Mouse (Mus musculus) heart, embryonic 15.5 days (tissue): ENCODE measurements around the gene Ankrd27. TPM values are rescaled to one million over a fixed set of nuclear protein-coding genes. Genes with fewer than 3 reads are reported as not detected.
A peak's percentile ranks its signal among the peaks of the same experiment; 100 is the strongest.

Experiments
- ATAC-seq: fragments of 200-750 bp; cut with Nextera tagmentation; replicated peaks from 2 replicates; pipeline ENCODE4 v1.8.0; 2017; ENCODE audit warnings: low read depth, moderate TSS enrichment; ENCODE audit not compliant: insufficient number of reproducible peaks, insufficient read depth, low FRiP score
- H3K27ac ChIP-seq: fragments of 300-500 bp; sonication (generic); 2 replicates; pipeline ENCODE4 v1.5.1; 2015; ENCODE audit warnings: mild to moderate bottlenecking, inconsistent platforms
- H3K27me3 ChIP-seq: fragments of 300-500 bp; sonication (generic); 2 replicates; pipeline ENCODE4 v1.6.1; 2015; ENCODE audit warnings: inconsistent platforms
- H3K36me3 ChIP-seq: fragments of 300-500 bp; sonication (generic); 2 replicates; pipeline ENCODE4 v1.6.1; 2015; ENCODE audit warnings: mild to moderate bottlenecking, inconsistent platforms
- H3K4me1 ChIP-seq: fragments of 300-500 bp; sonication (generic); replicated peaks from 2 replicates; pipeline ENCODE4 v1.6.1; 2015; ENCODE audit warnings: inconsistent platforms
- H3K4me2 ChIP-seq: fragments of 300-500 bp; sonication (generic); 2 replicates; pipeline ENCODE4 v1.6.1; 2015; ENCODE audit warnings: inconsistent platforms, mild to moderate bottlenecking, moderate library complexity
- H3K4me3 ChIP-seq: fragments of 300-500 bp; sonication (generic); 2 replicates; pipeline ENCODE4 v1.5.1; 2015; ENCODE audit warnings: mild to moderate bottlenecking, inconsistent platforms
- H3K9ac ChIP-seq: fragments of 300-500 bp; sonication (generic); 2 replicates; pipeline ENCODE4 v1.6.1; 2015; ENCODE audit warnings: mild to moderate bottlenecking, inconsistent platforms
- H3K9me3 ChIP-seq: fragments of 300-500 bp; sonication (generic); replicated peaks from 2 replicates; pipeline ENCODE4 v1.6.1; 2016; ENCODE audit warnings: inconsistent platforms
- WGBS: fragments of 180-500 bp; shearing (Covaris S2); methylation state at CpG from one replicate; pipeline ENCODE4 v1.1.7; 2015; ENCODE audit warnings: mixed read lengths; 5-methylcytosine and 5-hydroxymethylcytosine counted together
- polyA plus RNA-seq: library from polyadenylated mRNA; unstranded; fragments of >200 nt; fragmentation: Nextera tagmentation; extraction: Ambion mirVana; gene quantifications from 2 replicates; pipeline ENCODE4 v1.2.1, GENCODE M21; 2015

The Ankrd27 gene
- 17.7 and 22.9 TPM in 2 replicates for polyA plus RNA-seq

DNA sequence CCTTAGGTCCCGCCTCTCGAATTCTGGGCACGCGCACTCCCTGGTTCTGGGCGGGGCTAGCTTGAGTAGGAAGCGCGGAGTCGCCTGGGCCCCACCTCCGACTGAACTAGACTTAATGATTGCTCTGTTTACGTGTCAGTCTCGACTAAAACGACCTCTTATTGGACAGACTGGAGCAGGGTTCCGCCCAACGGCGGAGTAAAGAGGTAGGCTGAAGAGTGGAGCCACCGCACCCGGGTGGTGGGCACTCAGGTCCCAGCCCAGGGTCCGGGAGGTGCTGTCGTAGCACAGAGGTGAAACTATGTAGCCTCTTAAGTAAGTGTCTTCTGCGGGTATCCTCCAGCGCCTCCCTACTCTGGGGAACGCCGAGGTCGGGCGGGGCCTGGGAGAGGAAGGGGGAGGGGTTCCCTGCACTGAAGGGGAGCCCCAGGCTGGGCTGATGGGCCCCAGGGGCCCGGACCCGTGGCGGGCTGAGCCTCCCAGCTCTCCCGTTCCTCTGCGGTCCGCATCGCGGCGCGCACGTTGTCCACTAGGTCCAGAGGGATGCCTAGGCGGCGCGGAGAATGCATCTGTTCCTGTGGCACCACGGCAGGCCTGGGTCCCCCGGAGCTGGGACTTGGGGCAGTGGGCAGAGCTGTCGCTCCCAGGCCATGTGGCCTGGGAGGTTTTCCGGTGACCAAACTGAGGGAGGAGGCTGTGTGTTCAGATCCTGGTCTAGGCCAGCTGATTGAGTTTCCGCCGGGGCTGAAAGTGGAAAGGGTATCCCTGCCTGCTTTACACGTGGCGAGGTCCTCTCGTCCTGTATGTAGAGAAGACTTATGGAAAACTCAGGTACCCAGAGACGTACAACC is at the start of gene Ankrd27:
Gene Ankrd27, plus strand, starts transcription at position 190 of the 851 bp plus-strand sequence.
- H3K27ac ChIP-seq: peak within 1 kb of the TSS; percentile 68
- peaks cover 29% of the 10 kb centered on the region for H3K4me1 ChIP-seq
- under 1% methylated on average over 49 of the region's 49 CpGs for WGBS
- peak within 1 kb of the TSS; percentile 99 for H3K4me2 ChIP-seq
- ATAC-seq: peak; percentile 98
- peaks cover 26% of the 10 kb centered on the region for H3K27me3 ChIP-seq
- H3K9ac ChIP-seq: peak within 1 kb of the TSS; percentile 79
- H3K4me3 ChIP-seq: peak within 1 kb of the TSS; percentile 73
- H3K36me3 ChIP-seq: no peaks in the 10 kb centered on the region
- H3K9me3 ChIP-seq: no peaks in the 10 kb centered on the region

- Histone ChIP-seq H3K9me3 (no peaks in the 10 kb centered on the region), H3K27me3 (no peaks in the 10 kb centered on the region), H3K4me2 (no peak within 1 kb of the TSS), H3K4me1 (no peaks in the 10 kb centered on the region), H3K9ac (no peak within 1 kb of the TSS), H3K36me3 (no peaks in the 10 kb centered on the region), H3K27ac (no peak within 1 kb of the TSS), H3K4me3 (no peak within 1 kb of the TSS)
- ATAC-seq: no peak
- 91% methylated on average over 17 of the region's 17 CpGs for WGBS
These were observed 48.5 kb upstream of the Ankrd27 start, which contains the start of gene Tdrd12 for GRCm38 (mm10) chr7:35537562-35537961. Tdrd12 (minus strand) TSS chr7:35537745.

- Histone ChIP-seq H3K9me3 (no peaks in the 10 kb centered on the region), H3K27me3 (no peaks in the 10 kb centered on the region), H3K4me2 (no peak overlapping the region), H3K36me3 (peaks cover 36% of the 10 kb centered on the region), H3K9ac (no peak overlapping the region), H3K27ac (no peak overlapping the region), H3K4me3 (no peak overlapping the region), H3K4me1 (no peaks in the 10 kb centered on the region)
- no peak for ATAC-seq
- WGBS: 33% methylated on average over 4 of the region's 4 CpGs
These were observed 40.2 kb upstream of the Ankrd27 start for GRCm38 (mm10) chr7:35545881-35546280.

DNA sequence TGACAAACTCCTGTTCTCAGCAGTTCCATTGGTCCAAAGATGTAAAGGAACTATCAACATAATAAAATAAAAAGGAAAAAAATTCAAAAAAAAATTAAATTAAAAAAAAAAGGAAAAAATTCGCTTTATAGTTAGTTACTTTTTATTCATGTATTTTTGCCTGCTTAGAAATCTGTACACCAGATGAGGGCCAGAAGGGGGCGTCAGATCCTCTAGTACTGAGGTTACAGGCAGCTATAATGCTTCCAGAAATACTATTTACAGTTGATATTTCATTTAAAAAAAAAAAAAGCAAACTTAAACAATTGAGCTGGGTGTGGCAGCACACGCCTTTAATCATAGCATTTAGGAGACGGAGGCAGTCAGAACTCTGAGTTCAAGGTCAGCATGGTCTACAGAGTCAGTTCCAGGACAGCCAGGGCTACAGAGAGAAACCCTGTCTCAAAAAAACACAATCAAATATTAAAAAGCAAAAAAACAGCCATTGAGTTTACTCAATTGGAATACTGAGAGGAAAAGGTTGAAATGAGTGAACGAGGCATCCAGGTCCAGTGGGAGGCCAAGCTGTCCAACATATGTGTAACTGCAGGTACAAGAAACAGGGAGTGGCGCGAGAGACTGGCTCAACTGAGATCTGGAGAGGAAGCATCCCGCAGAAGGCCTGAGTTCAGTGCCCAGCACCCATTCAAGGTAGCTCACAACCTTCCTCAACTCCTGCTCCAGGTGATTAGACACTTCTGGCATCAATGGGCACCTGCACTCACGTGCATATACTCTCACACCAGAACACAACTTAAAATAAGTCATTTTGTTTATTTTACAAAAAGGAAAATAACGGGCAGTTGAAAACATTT is 32.1 kb upstream of the Ankrd27 start:
- H3K4me2 ChIP-seq: peak overlapping the region; percentile 97
- ATAC-seq: no peak
- H3K4me1 ChIP-seq: peaks cover 15% of the 10 kb centered on the region; the same call in 1 of the 2 replicates
- no peaks in the 10 kb centered on the region for H3K27me3 ChIP-seq
- no peak overlapping the region for H3K27ac ChIP-seq
- 60% methylated on average over 10 of the region's 10 CpGs for WGBS
- peak overlapping the region; percentile 86 for H3K9ac ChIP-seq
- peak overlapping the region; percentile 86 for H3K4me3 ChIP-seq
- no peaks in the 10 kb centered on the region for H3K9me3 ChIP-seq
- H3K36me3 ChIP-seq: peaks cover 28% of the 10 kb centered on the region

GRCm38 (mm10) chr7:35554605-35555175 is 31.4 kb upstream of the Ankrd27 start:
- H3K9ac ChIP-seq: peak overlapping the region; percentile 86
- H3K4me2 ChIP-seq: peak overlapping the region; percentile 97
- no peaks in the 10 kb centered on the region for H3K9me3 ChIP-seq
- H3K36me3 ChIP-seq: peaks cover 21% of the 10 kb centered on the region
- peaks cover 15% of the 10 kb centered on the region; the same call in 1 of the 2 replicates for H3K4me1 ChIP-seq
- H3K27me3 ChIP-seq: no peaks in the 10 kb centered on the region
- ATAC-seq: peak; percentile 29; the same call in 1 of the 2 replicates
- H3K27ac ChIP-seq: peak overlapping the region; percentile 98
- 6% methylated on average over 28 of the region's 28 CpGs for WGBS
- peak overlapping the region; percentile 86 for H3K4me3 ChIP-seq

DNA sequence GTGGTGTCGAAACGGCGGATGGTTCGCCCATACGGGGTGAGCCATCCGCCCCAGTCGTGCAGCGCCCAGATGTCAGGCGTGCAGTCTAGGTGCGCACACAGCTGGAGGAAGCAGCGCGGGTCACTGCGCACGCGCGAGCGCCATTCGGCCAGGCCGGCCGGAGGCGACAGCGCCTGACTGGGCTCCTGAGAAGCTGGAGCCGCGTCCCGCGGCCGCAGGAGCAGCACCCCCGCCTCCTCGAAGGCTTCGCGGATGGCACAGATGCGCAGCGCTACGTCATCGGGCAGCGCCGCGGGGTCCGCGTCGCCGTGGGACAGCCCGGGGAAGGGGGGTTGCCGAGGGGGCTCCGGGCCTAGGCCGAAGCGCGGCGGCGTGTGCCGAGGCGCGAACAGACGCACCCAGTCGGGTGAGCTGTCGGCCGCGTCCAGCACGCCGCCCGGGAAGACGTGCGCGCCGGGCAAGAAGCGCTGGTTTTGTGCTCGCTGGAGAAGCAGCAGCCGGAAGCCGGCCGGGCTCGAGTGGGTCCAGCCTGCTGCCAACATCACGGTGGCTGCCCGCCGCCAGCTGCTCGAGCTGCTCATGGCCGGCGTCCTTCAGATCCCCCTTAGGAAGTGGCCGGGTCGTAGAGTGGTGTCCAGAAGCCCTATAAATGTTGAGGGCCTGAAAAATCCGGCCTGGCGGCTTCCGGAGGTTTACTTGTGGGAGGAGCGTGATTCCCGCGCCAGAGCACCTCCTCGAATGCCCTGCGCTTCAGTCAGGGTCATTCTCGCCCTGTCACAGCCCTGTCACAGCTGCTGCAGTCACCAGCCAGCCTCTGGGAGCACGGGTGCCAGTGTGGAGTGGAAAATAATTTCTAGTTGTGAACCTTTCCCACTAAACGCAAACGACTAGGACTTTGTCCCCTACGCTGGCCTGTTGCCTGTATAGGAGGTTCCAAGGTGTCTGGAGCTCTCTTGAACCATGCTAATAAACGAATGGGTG is 30.5 kb upstream of the Ankrd27 start:
- WGBS: under 1% methylated on average over 93 of the region's 93 CpGs
- peaks cover 13% of the 10 kb centered on the region for H3K36me3 ChIP-seq
- peak; percentile 92 for ATAC-seq

DNA sequence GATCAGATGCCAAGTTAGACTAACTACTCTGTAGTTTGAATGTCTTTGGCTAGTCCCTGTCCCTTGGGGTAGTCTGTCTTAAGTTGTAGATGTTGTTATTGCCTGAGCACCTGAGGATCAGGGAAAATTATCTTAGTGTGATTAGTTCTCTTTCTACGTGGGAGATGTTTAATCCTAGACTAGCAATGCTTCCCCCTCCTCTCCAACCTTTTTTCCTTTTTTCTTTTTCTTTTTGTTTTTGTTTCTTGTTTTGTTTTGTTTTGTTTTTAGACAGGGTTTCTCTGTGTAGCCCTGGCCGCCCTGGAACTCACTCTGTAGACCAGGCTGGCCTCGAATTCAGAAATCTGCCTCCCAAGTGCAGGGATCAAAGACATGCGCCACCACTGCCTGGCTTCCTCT is 29.8 kb upstream of the Ankrd27 start, which contains the start of gene Nudt19:
Gene Nudt19, minus strand, starts transcription at position 100 of the 399 bp plus-strand sequence.
- Histone ChIP-seq H3K9ac (peak within 1 kb of the TSS; percentile 86), H3K4me3 (peak within 1 kb of the TSS; percentile 86), H3K36me3 (peaks cover 6% of the 10 kb centered on the region; the same call in 1 of the 2 replicates), H3K4me1 (peaks cover 15% of the 10 kb centered on the region; the same call in 1 of the 2 replicates), H3K4me2 (peak within 1 kb of the TSS; percentile 97), H3K27ac (peak within 1 kb of the TSS; percentile 98), H3K27me3 (no peaks in the 10 kb centered on the region), H3K9me3 (no peaks in the 10 kb centered on the region)
- no peak for ATAC-seq
- 62% methylated on average over 4 of the region's 4 CpGs for WGBS

More for the DNA sequence above, 30.5 kb upstream of the Ankrd27 start:
- Histone ChIP-seq H3K27ac (peak overlapping the region; percentile 98), H3K9me3 (no peaks in the 10 kb centered on the region), H3K4me3 (peak overlapping the region; percentile 86), H3K4me1 (peaks cover 15% of the 10 kb centered on the region; the same call in 1 of the 2 replicates), H3K9ac (peak overlapping the region; percentile 86), H3K4me2 (peak overlapping the region; percentile 97), H3K27me3 (no peaks in the 10 kb centered on the region)

- WGBS: 82% methylated on average over 5 of the region's 5 CpGs
- Histone ChIP-seq H3K27me3 (no peaks in the 10 kb centered on the region), H3K9me3 (no peaks in the 10 kb centered on the region), H3K27ac (no peak overlapping the region), H3K36me3 (no peaks in the 10 kb centered on the region), H3K9ac (no peak overlapping the region), H3K4me3 (no peak overlapping the region), H3K4me2 (no peak overlapping the region), H3K4me1 (peaks cover 15% of the 10 kb centered on the region; the same call in 1 of the 2 replicates)
- ATAC-seq: no peak
These were observed 29.1 kb upstream of the Ankrd27 start for GRCm38 (mm10) chr7:35556905-35557304.

DNA sequence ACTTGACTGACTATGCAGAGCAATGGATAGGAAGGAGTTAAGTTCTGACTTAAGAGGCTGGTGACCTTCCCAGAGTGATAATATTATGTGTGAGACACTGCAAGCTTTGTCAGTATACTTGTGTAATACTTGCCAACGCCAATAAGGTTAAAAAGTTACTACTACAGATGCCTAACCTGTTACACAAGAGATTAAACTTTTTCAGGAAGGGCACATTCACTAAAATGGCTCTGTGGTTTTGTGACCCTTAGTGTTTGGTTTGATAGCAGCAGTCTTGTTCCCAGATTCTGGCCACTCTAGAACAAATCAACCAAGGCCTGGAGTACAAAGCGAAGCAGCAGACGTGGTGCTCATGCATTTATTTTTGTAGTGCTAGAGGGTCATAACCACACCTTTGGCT is 28.5 kb upstream of the Ankrd27 start:
- Histone ChIP-seq H3K9ac (no peak overlapping the region), H3K27me3 (no peaks in the 10 kb centered on the region), H3K9me3 (no peaks in the 10 kb centered on the region), H3K4me1 (peaks cover 15% of the 10 kb centered on the region; the same call in 1 of the 2 replicates), H3K4me2 (no peak overlapping the region), H3K4me3 (no peak overlapping the region), H3K27ac (no peak overlapping the region), H3K36me3 (no peaks in the 10 kb centered on the region)
- 54% methylated on average over 3 of the region's 3 CpGs for WGBS
- ATAC-seq: no peak

DNA sequence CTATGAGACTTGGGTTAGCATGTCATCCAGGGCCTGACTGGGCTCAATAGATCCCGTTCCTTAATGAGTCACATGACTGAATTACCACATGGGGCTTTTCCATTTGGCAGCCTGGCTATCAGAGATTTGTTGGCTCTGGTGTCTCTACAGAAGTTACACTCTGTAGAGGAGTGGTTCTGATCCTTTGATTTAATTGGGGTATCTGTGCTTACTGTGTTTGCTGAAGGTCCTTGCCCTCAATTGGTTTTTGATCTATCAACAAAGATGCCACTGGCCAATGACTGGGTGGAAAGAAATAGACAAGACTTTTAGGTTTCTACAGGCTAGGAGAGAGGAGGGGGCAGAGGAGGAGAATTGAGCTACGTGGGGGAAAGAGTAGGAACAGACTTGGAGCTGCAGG is 27.4 kb upstream of the Ankrd27 start:
- no peaks in the 10 kb centered on the region for H3K27me3 ChIP-seq
- no peak overlapping the region for H3K9ac ChIP-seq
- WGBS: 45% methylated on average over 2 of the region's 2 CpGs
- H3K36me3 ChIP-seq: no peaks in the 10 kb centered on the region
- H3K4me2 ChIP-seq: no peak overlapping the region
- no peak overlapping the region for H3K4me3 ChIP-seq
- no peak overlapping the region for H3K27ac ChIP-seq
- ATAC-seq: no peak
- no peaks in the 10 kb centered on the region for H3K9me3 ChIP-seq
- H3K4me1 ChIP-seq: peaks cover 15% of the 10 kb centered on the region; the same call in 1 of the 2 replicates
